Mouse (Mus musculus) lung, adult 2 months (tissue): ENCODE measurements around the gene Pld6.

ENCODE experiments used
- CTCF ChIP-seq: fragments of 200-500 bp; IDR thresholded peaks from 2 replicates; pipeline ENCODE4 v1.5.1; 2011; ENCODE audit warnings: mild to moderate bottlenecking, low read length, control low read depth; ENCODE audit not compliant: insufficient read depth
- POLR2A ChIP-seq: fragments of 200-500 bp; IDR thresholded peaks from 2 replicates; pipeline ENCODE4 v1.6.1; 2011; ENCODE audit warnings: low read depth, mild to moderate bottlenecking, control low read depth, low read length, borderline replicate concordance; ENCODE audit errors: extremely low read depth

- TF ChIP-seq CTCF (no peak), POLR2A (no peak)
These were observed 34.2 kb upstream of the Pld6 start for GRCm38 (mm10) chr11:59821625-59822024.
